Mouse (Mus musculus): ENCODE results near the gene Nwd1.

The Nwd1 gene

GRCm38 (mm10) chr8:72765696-72766095 is 119.2 kb downstream of the Nwd1 start:
- no peak for DNase-seq (ENCODE audit: low spot score)

GRCm38 (mm10) chr8:72766777-72767176 is 120.3 kb downstream of the Nwd1 start:
- DNase-seq (ENCODE audit: low spot score): no peak

All from embryo, embryonic 10 days (tissue).